Mouse (Mus musculus): ENCODE data around the gene Fbxo21. TPM values are rescaled to one million over a fixed set of nuclear protein-coding genes. Genes with fewer than 3 reads are reported as not detected.

Fbxo21 gene
- polyA plus RNA-seq, 1 experiment from 2014 or later = 51.0 TPM

DNA sequence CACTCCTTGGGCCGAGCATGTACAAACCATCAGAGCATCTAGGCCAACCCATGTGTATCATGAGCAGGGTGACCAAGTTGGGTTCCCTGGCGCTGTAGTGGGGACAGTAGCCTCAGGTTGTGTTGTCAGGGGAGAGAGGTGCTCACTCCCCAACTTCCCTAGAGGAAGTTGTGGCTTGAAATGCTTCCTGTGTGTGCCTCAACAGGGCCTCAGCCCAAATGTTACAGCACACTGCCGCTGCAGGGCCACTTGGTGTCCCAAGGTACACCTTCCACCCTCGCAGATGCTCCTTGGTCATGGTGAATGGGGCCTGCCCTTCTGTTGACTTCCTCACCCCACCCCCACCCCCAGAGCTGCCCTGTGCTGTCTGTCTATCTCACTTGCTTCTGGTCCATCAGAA, 71.9 kb downstream of the Fbxo21 start:
- H3K4me3 ChIP-seq = no peak overlapping the region
- 85% methylated on average over 4 of the region's 4 CpGs for WGBS
- peaks cover 15% of the 10 kb centered on the region for H3K4me1 ChIP-seq
- no peaks in the 10 kb centered on the region for H3K9me3 ChIP-seq
- no peak overlapping the region for H3K27ac ChIP-seq (replicated peaks)
- no peaks in the 10 kb centered on the region for H3K27me3 ChIP-seq (replicated peaks)
- H3K4me2 ChIP-seq = no peak overlapping the region
- no peak for ATAC-seq (ENCODE audit: extremely low read depth, insufficient number of reproducible peaks, low FRiP score, low TSS enrichment)
- no peak overlapping the region for H3K9ac ChIP-seq
- no peaks in the 10 kb centered on the region for H3K36me3 ChIP-seq

DNA sequence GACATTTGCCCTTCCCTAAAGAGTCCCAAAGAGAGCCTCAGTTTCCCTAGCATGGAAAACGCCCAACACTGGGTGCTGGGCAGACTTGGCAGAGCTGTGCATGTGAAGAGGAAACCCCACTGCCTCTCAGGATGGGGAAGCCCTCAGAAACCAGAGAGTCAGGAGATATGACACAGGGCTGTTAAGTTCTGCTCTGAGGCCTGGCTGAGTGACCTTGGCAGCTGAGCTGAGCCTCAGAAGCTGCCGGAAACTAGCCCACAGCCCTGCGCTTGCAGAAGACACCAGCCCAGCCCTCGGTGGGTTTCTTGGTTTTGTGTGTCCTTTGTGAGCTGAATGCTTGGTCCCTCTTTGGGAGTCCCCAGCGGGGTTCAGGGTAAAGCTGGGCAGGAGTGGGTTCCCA, 72.4 kb downstream of the Fbxo21 start:
- 62% methylated on average over 5 of the region's 5 CpGs for WGBS
- ATAC-seq (ENCODE audit: extremely low read depth, insufficient number of reproducible peaks, low FRiP score, low TSS enrichment) = no peak
- Histone ChIP-seq H3K36me3 (no peaks in the 10 kb centered on the region), H3K27ac (replicated peaks) (no peak overlapping the region), H3K27me3 (replicated peaks) (no peaks in the 10 kb centered on the region), H3K4me2 (no peak overlapping the region), H3K9me3 (no peaks in the 10 kb centered on the region), H3K4me3 (no peak overlapping the region), H3K9ac (no peak overlapping the region), H3K4me1 (peaks cover 15% of the 10 kb centered on the region)

DNA sequence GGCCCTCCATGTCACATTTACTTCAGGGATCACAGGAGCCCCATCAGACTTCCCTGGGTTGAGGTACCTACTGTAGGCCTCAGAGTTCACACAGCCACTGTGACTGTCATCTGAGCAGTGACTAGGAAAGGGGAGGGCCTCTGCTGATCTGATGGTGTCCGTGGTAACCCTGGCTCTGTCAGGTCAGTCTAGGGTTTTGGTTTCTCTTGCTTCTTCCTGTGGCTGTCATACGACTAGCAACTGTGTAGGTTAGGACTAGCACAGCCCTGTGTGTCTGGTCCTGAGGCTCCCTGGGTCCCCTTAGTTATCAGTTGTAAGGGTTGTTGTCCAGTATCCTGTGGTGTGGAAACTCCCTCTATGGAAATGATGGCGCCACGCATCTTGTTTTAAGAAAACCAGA, 74.2 kb downstream of the Fbxo21 start:
- H3K27ac ChIP-seq (replicated peaks) = no peak overlapping the region
- H3K4me3 ChIP-seq = no peak overlapping the region
- H3K36me3 ChIP-seq = no peaks in the 10 kb centered on the region
- H3K27me3 ChIP-seq (replicated peaks) = no peaks in the 10 kb centered on the region
- H3K9me3 ChIP-seq = no peaks in the 10 kb centered on the region
- no peak for ATAC-seq (ENCODE audit: extremely low read depth, insufficient number of reproducible peaks, low FRiP score, low TSS enrichment)
- peaks cover 21% of the 10 kb centered on the region for H3K4me1 ChIP-seq
- 64% methylated on average over 4 of the region's 4 CpGs for WGBS
- no peak overlapping the region for H3K4me2 ChIP-seq
- H3K9ac ChIP-seq = no peak overlapping the region

DNA sequence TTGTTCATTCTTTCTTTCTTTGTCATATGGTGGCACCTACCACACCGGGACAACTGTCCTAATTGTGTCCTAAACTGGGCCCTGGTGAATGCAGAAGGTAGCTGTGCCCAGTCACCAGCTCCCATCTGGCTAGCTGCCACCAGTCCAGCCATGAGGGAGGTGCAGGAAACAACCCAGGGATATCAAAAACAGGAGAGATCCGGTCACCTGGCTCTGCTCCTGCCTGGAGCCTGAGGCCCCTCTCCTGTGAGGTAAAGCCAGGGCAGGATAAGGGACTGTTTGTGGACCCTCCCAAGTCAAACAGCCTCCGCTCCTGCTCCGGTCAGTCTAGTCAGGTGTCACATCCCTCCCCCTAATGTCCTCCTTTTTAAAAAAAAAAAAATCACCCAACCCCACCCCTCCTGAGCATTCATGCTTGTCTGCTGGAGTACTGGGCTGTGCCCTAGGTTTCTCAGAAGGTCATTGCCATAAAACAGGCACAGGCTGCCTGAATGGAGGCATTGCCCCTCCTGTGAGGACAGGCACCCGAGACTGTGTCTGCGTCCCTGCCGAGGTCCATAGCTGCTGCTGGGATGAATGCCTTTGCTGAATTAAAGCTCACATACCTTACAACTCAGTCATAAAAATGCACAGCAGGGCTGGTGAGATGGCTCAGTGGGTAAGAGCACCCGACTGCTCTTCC, 75.6 kb downstream of the Fbxo21 start:
- WGBS = 70% methylated on average over 8 of the region's 8 CpGs
- Histone ChIP-seq H3K4me2 (no peak overlapping the region), H3K9me3 (no peaks in the 10 kb centered on the region), H3K27me3 (replicated peaks) (no peaks in the 10 kb centered on the region; the same call in 1 of the 2 replicates), H3K4me3 (no peak overlapping the region), H3K27ac (replicated peaks) (peak overlapping the region; percentile 48; the same call in 1 of the 2 replicates), H3K36me3 (no peaks in the 10 kb centered on the region), H3K4me1 (peaks cover 33% of the 10 kb centered on the region), H3K9ac (0 out of 2 replicates have a peak overlapping the region, but pooled peaks have one; percentile 0)
- ATAC-seq (ENCODE audit: extremely low read depth, insufficient number of reproducible peaks, low FRiP score, low TSS enrichment) = no peak

DNA sequence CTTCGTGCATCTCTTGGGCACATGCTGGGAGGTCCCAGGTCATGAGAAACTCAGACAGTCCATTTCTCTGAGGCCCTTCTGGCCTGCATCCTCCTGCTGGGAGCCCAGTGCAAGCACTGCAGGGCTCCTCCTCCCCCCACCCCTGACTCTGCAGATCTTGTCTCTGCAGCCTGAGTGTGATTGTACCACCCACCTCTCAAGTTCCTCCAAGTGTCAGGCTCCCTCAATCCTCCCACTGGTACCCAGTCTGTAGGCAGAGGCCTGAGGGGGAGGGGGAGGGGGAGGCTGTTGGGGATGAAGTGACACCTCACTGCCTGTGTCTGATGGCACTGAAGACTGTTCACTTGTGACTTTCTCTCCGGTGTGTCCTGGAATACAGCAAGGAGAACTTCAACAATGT, 76.7 kb downstream of the Fbxo21 start:
- Histone ChIP-seq H3K4me3 (no peak overlapping the region), H3K4me2 (no peak overlapping the region), H3K4me1 (peaks cover 44% of the 10 kb centered on the region), H3K27ac (replicated peaks) (no peak overlapping the region), H3K9me3 (no peaks in the 10 kb centered on the region), H3K27me3 (replicated peaks) (no peaks in the 10 kb centered on the region; the same call in 1 of the 2 replicates), H3K9ac (no peak overlapping the region), H3K36me3 (no peaks in the 10 kb centered on the region)
- WGBS = 83% methylated on average over 2 of the region's 2 CpGs
- ATAC-seq (ENCODE audit: extremely low read depth, insufficient number of reproducible peaks, low FRiP score, low TSS enrichment) = no peak

DNA sequence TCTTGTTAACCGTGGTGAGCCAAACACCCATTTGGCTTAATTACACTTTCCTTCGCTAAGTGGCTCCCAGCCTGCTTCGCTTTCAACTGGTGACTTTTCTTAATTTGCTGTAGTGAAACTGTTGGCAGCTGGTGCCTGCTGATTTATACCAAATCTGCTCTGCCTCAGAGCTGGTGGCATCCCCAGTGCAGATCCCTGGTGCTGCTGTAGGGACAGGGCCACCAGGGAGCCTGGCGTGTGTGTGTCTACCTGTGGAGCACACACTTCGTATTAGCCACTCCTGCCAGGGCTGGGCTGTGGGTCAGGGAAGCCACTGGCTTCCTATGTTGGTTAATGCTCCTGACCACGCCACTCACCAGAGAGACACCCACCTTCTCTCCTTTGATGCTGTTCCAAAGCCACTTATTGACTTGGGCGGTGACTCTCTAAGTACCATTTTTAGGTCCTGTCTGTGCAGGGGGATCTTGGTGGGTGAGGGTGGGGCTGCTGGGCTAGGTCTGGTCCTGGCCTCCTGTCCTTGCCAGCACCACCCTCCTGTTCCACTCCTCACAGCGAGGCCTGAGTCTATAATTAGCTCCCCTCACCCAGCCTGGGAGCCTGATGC, 81.1 kb downstream of the Fbxo21 start:
- no peaks in the 10 kb centered on the region; the same call in 1 of the 2 replicates for H3K27me3 ChIP-seq (replicated peaks)
- H3K4me2 ChIP-seq = 0 out of 2 replicates have a peak overlapping the region, but pooled peaks have one; percentile 6
- no peak overlapping the region for H3K4me3 ChIP-seq
- H3K36me3 ChIP-seq = peaks cover 4% of the 10 kb centered on the region; the same call in 1 of the 2 replicates
- H3K9ac ChIP-seq = 0 out of 2 replicates have a peak overlapping the region, but pooled peaks have one; percentile 45
- H3K4me1 ChIP-seq = peaks cover 44% of the 10 kb centered on the region
- peak; percentile 52; the same call in 1 of the 2 replicates for ATAC-seq (ENCODE audit: extremely low read depth, insufficient number of reproducible peaks, low FRiP score, low TSS enrichment)
- H3K27ac ChIP-seq (replicated peaks) = peak overlapping the region; percentile 88
- no peaks in the 10 kb centered on the region for H3K9me3 ChIP-seq
- 29% methylated on average over 8 of the region's 8 CpGs for WGBS

DNA sequence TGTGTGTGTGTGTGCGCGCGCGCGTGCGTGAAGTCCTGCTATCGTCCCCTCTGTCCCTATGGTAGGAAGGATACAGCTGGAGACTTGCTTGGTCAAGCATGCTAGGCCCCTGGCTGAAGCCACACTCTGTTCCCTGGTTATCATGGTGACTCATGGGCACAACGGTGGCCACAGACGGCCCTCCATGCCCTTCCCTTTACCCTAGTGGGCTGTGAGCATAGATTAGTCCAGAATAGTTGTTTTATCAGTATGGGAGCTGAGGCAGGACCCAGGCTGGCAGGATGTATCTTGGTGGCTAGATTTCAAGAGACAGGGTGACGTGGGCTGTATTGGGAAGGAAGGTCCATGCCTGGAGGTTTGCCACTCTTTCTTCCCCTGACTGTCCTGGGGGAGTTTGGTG, 82.3 kb downstream of the Fbxo21 start:
- 74% methylated on average over 10 of the region's 10 CpGs for WGBS
- Histone ChIP-seq H3K27ac (replicated peaks) (peak overlapping the region; percentile 88), H3K4me1 (peaks cover 52% of the 10 kb centered on the region), H3K9me3 (no peaks in the 10 kb centered on the region), H3K36me3 (peaks cover 8% of the 10 kb centered on the region; the same call in 1 of the 2 replicates), H3K4me3 (no peak overlapping the region), H3K9ac (0 out of 2 replicates have a peak overlapping the region, but pooled peaks have one; percentile 24), H3K27me3 (replicated peaks) (no peaks in the 10 kb centered on the region; the same call in 1 of the 2 replicates), H3K4me2 (no peak overlapping the region)
- no peak for ATAC-seq (ENCODE audit: extremely low read depth, insufficient number of reproducible peaks, low FRiP score, low TSS enrichment)

DNA sequence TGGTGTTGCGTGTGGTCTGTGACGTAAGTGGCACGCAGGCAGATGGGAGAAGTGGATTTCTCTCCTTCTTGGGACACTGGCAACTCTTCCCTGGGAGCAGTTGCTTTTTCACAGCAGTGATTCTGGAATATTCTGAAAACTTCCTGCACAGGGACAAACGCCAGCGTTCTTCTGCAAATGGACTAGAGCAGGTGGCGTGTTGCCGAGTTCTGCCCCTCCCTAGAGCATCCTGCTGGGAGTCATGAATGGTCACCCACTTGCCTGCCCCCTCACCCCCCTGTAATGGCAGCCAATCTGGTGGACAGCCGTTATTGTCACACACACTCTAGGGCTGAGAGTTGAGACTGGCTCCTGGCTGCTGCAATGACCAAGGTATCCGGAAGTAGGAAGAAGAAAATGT, 83.1 kb downstream of the Fbxo21 start:
- H3K4me2 ChIP-seq = no peak overlapping the region
- WGBS = 91% methylated on average over 9 of the region's 9 CpGs
- H3K9me3 ChIP-seq = no peaks in the 10 kb centered on the region

More for the DNA sequence above, 83.1 kb downstream of the Fbxo21 start:
- Histone ChIP-seq H3K27ac (replicated peaks) (no peak overlapping the region), H3K9ac (no peak overlapping the region), H3K4me3 (no peak overlapping the region), H3K4me1 (peaks cover 52% of the 10 kb centered on the region), H3K36me3 (peaks cover 12% of the 10 kb centered on the region), H3K27me3 (replicated peaks) (no peaks in the 10 kb centered on the region; the same call in 1 of the 2 replicates)
- no peak for ATAC-seq (ENCODE audit: extremely low read depth, insufficient number of reproducible peaks, low FRiP score, low TSS enrichment)

Other genes with a start within 250 kb of the Fbxo21 start
- 0.04 TPM in 2 replicates for gene Nos1, start 195.7 kb upstream of the Fbxo21 start, polyA plus RNA-seq (2015; fragmentation: Nextera tagmentation; extraction: Ambion mirVana)
- 17.8 and 20.3 TPM in 2 replicates for gene Tesc, start 51.0 kb downstream of the Fbxo21 start, polyA plus RNA-seq (2015; fragmentation: Nextera tagmentation; extraction: Ambion mirVana)
- gene Fbxw8, start 178.7 kb downstream of the Fbxo21 start, polyA plus RNA-seq (2015; fragmentation: Nextera tagmentation; extraction: Ambion mirVana) = 21.5 and 22.0 TPM in 2 replicates
- gene Hrk, start 187.9 kb downstream of the Fbxo21 start, polyA plus RNA-seq (2015; fragmentation: Nextera tagmentation; extraction: Ambion mirVana) = not detected in 2 replicates